Mouse (Mus musculus): ENCODE measurements around the gene Olfr960. TPM values are rescaled to one million over a fixed set of nuclear protein-coding genes. Genes with fewer than 3 reads are reported as not detected.

Olfr960 gene
- total RNA-seq (2017): not detected in 2 replicates

GRCm38 (mm10) chr9:39621073-39621472 lies at the start of gene Olfr960:
TSS of gene Olfr960 (plus strand) at chr9:39621373.
- no peak for ATAC-seq (replicated peaks; ENCODE audit: low read depth, poor library complexity, severe bottlenecking)

- ATAC-seq (replicated peaks; ENCODE audit: low read depth, poor library complexity, severe bottlenecking): no peak
Observed at GRCm38 (mm10) chr9:39575469-39575868, 45.7 kb upstream of the Olfr960 start, which contains the start of gene Olfr959. TSS of gene Olfr959 (minus strand) at chr9:39575569.

DNA sequence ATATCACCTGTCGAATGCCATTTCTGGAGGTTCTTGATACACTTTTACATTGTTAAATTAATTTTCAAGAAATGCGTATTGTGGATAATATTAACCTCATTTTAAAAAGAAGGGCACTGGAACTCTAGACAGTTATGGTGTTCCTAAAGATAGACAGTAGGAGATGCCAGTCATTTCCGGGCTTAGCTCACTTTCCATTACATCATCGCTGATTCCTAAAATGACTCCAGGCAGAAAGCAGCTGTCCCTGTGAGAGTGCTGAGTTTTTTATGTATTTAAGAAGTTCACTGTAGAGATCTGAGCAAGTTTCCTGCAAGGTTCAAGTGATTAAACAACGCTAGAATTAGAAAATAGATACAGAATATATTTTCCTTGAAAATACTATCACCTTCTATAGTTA lies 44.1 kb upstream of the Olfr960 start:
- ATAC-seq (replicated peaks; ENCODE audit: low read depth, poor library complexity, severe bottlenecking): no peak

DNA sequence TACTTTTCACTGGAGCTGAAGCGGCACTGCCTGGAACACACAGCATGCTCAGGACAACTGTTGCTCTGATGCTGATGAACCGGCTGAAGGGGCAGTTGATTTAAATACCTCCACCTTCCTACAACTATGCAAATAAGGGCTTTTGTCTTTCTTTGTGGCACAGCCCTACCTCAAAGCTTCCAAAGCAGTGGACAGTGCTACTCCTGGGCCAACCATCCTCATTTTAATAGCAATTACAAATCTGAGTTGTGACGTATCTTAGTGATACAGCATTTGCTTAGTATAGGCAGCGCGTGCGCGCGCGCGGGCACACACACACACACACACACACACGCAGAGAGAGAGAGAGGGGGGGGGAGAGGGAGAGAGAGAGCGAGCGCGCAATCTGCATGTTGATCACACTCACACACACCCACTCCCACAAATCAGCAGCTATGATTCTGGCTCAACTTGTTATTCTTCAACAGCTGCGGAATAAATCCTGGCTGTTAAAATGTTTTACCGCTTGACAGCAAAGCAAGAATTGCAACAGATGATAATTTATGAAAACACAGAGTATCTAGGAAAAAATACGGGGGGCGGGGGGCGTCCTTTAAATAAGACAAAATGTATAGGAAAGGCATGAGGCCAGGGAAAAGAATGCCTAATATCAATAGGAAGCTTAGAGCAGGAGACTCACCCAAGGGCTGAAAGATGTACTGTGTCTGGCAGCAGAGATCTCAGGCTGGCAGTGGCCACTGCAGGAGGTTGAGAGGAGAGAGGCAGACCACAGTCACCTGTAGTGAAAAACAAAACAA lies 18.4 kb upstream of the Olfr960 start:
- ATAC-seq (replicated peaks; ENCODE audit: low read depth, poor library complexity, severe bottlenecking): no peak

- ATAC-seq (replicated peaks; ENCODE audit: low read depth, poor library complexity, severe bottlenecking): no peak
Observed at GRCm38 (mm10) chr9:39603333-39603845, 17.8 kb upstream of the Olfr960 start.

DNA sequence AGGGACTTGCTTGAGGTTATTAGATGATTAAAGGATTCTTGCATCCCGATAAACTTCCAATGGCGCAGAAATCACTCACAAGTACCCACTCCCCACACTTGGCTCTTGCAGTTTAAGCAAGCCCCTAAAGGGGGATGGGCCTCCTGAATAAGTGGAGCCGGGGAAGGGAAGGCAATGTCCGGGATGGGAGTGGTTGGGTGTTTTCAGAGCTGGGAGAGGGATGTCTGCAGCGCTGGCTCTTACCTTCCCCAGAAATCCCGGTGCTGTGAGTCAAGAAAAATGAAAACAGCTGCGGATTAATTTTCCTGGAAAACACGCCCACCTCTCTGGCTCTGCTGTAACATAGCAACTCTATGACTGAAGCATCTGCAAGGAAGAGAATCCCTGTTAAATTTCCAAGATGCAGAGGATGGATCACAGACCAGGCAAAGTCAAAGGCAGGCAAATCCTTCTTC lies 17.1 kb upstream of the Olfr960 start, which contains the start of gene AW551984:
Gene AW551984, minus strand, starts transcription at position 405 of the 455 bp plus-strand sequence.
- ATAC-seq (replicated peaks; ENCODE audit: low read depth, poor library complexity, severe bottlenecking): no peak

- ATAC-seq (replicated peaks; ENCODE audit: low read depth, poor library complexity, severe bottlenecking): no peak
Observed at GRCm38 (mm10) chr9:39608497-39608896, 12.7 kb upstream of the Olfr960 start.

DNA sequence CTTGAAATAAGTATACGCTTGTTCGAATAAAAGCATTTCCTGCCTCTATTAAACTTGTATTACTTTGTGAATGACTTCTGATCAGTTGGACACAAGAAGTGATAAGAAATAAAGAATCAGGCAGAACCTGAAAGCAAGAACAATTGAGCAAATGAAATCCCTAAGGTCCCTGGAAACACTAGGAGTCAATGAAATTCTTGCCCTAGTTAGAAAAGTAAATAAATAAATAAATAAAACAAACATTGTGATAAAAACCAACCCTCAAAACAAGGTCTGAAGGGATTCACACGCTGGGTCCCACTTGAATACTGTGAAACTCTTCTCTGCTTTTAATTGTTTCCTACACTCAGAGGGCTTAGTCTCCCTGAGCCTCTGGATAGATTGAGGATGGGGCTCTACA lies 10.8 kb upstream of the Olfr960 start, which contains the start of gene Olfr148:
Gene Olfr148, plus strand, starts transcription at position 301 of the 400 bp plus-strand sequence.
- ATAC-seq (replicated peaks; ENCODE audit: low read depth, poor library complexity, severe bottlenecking): no peak

- no peak for ATAC-seq (replicated peaks; ENCODE audit: low read depth, poor library complexity, severe bottlenecking)
Observed at GRCm38 (mm10) chr9:39611953-39612352, 9.2 kb upstream of the Olfr960 start.

- ATAC-seq (replicated peaks; ENCODE audit: low read depth, poor library complexity, severe bottlenecking): no peak
Observed at GRCm38 (mm10) chr9:39623783-39624182, 2.6 kb downstream of the Olfr960 start.

DNA sequence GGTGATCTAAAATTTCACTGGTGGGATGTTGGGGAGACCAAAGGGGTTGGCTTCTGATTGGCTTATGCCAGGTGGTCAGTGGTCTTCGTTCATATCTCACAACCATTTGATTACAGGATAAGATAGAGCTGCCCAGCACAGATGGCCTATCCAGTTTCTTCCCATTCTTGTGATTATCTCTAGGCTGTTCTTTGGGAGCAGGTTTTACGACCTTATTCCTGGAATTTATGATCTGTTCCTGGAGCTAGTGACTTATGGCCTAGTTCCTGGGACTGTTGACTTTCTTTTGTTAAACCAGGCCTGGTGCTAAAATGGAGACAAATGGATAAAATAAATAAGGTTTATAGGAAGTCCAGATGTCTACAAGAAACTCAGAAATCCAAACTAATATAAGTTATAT lies 3.5 kb downstream of the Olfr960 start:
- ATAC-seq (replicated peaks; ENCODE audit: low read depth, poor library complexity, severe bottlenecking): no peak

DNA sequence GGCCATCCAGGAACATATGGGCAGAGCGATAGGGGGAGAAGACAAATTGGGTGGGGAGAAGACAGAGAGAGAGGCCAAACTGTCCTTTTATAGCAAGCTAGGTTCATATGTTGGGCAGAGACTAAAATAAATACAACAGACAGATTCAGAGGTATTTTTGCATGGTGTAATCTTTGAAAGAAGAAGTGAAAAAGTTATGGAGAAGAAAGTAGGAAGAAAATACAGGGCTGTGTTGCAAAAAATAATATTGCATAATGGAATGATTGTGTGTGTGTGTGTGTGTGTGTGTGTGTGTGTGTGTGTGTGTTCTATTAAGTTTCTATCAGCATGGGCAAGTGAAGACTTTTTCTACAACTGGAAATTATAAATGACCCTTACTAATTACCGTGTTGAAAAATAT lies 7.9 kb downstream of the Olfr960 start:
- ATAC-seq (replicated peaks; ENCODE audit: low read depth, poor library complexity, severe bottlenecking): 0 out of 2 replicates have a peak, but pooled peaks have one; percentile 45

DNA sequence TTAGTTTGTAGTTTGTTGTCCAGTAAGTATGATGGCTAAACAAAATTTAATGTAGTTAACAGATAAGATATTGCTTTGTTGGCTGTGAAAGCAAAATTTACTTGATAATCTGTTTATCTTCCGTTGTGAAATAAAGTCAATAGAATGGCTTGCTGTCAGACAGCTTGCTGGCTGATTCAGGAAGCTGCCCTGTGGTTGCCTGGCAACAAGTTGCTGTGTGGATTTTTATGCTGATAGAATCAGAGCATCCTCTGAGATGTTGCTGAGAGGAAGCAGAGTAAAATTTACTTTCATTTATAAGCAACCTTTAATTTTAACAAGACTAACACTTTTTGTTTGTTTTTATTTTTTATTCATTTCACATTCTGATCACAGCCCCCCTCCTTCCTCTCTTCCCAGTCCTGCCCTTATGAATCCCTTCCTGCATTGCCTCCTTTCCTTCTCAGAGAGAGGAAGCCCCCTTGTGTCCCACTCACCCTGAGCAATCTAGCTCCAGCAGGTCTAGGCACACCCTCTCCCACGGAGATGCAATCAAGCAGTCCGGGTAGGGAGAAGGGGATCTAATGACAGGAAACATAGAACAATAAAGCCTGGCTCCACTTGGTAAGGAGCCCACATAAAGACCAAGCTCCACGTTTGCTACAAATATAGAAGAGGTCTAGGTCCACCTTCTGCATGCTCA lies 12.9 kb downstream of the Olfr960 start:
- ATAC-seq (replicated peaks; ENCODE audit: low read depth, poor library complexity, severe bottlenecking): no peak

DNA sequence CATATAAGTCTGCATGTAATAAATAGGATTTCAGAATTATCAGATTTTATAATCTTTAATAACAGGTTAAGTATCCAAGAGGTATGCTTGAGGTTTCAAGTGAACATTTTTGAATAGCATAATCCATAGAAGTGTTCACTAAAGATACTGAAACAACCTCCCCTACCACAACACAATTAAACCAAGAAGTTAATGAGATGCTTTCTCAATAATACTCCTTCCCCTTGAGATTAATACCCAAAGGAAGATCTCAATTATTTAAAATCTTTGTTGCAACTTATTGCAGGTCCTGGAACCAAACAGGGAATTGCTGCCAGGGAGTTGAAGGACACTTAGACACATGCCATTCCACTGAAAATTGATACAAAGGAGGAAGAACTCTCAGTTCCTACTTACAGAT lies 23.6 kb downstream of the Olfr960 start, which contains the start of gene Olfr961:
Gene Olfr961, plus strand, starts transcription at position 301 of the 400 bp plus-strand sequence.
- no peak for ATAC-seq (replicated peaks; ENCODE audit: low read depth, poor library complexity, severe bottlenecking)

DNA sequence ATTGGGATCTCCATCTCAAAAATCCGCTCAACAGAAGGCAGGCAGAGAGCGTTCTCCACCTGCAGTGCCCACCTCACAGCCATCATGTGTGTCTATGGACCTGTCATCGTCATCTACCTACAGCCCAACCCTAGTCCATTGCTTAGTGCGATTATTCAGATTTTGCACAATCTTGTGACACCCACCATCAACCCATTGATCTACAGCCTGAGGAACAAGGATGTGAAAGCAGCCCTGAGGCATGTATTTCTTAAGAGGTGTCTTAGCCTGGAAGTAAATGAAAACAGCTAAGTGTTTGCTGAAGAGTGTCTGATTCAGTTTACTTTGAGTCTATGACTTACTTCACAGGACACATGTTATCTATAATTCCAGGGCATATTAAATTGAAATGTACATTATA lies 26.2 kb downstream of the Olfr960 start:
- ATAC-seq (replicated peaks; ENCODE audit: low read depth, poor library complexity, severe bottlenecking): no peak

DNA sequence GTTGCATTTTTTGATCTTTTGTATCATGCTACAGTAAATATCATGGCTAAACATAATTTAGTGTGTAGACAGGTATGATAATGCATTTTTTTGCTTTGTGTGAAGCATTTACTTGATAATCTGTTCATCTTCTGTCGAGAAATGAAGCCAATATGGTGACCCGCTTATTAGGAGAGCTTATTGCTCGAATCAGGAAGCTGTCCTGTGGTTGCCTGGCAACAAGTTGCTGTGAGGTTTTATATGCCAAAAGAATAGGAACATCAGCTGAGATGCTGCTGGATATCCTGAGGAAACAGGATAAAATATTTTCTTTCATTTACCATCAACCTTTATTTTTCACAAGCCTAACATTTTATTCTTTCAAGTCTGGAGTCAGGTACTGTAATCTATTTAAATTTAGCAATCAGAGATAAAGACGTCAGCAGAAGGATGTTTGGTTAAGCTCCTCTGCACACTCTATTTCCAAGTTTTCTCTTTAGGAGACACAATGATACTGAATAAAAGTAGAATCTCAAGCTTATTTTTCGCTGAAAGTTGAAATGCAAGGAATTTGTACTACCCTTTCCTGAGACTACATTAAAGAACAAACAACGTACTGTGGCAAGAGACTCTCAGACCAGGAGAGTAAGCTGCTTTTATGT lies 33.7 kb downstream of the Olfr960 start:
- no peak for ATAC-seq (replicated peaks; ENCODE audit: low read depth, poor library complexity, severe bottlenecking)

GRCm38 (mm10) chr9:39666905-39667304 lies 45.7 kb downstream of the Olfr960 start, which contains the start of gene Olfr963:
TSS of gene Olfr963 (plus strand) at chr9:39667205.
- no peak for ATAC-seq (replicated peaks; ENCODE audit: low read depth, poor library complexity, severe bottlenecking)

DNA sequence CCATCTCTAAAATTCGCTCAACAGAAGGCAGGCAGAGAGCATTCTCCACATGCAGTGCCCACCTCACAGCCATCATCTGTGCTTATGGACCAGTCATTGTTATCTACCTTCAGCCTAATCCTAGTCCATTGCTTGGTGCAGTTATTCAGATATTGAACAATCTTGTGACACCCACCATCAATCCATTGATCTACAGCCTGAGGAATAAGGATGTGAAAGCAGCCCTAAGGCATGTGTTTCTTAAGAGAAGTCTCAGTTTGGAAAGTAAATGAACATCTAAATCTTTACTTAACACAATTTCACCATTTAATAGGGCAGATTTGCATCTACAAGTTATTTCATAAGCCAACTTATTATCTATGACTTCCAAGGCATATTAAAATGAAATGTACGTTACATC lies 48.5 kb downstream of the Olfr960 start:
- no peak for ATAC-seq (replicated peaks; ENCODE audit: low read depth, poor library complexity, severe bottlenecking)

Measured in common myeloid progenitor, adult 5-6 weeks (primary cell).